ENCODE assay signal across 8 mouse cellular contexts in genomic region chr10:57531076-57531475, GRCm38 (mm10). TPM values are rescaled to one million over a fixed set of nuclear protein-coding genes. Genes with fewer than 3 reads are reported as not detected.
DNase-seq lines count a peak whose midpoint lies in the region; ATAC-seq lines count a peak whose summit lies in the region.

No protein-coding gene starts in this region.

- ATAC-seq in hindbrain, embryonic 16.5 days: no peak
- no peak for ATAC-seq in midbrain, embryonic 12.5 days (ENCODE audit: low FRiP score, low read depth)
- ATAC-seq in megakaryocyte progenitor cell, adult 5-6 weeks (replicated peaks; ENCODE audit: poor library complexity): no peak

- H3K4me1 ChIP-seq in hindbrain, embryonic 16.5 days (ENCODE audit: control insufficient read depth, insufficient read depth, low read depth, low read length): peaks cover 27% of the 10 kb centered on the region
- H3K4me1 ChIP-seq in midbrain, embryonic 12.5 days: peaks cover 25% of the 10 kb centered on the region

- H3K9me3 ChIP-seq in hindbrain, embryonic 16.5 days (ENCODE audit: control insufficient read depth, low read length): no peaks in the 10 kb centered on the region
- no peaks in the 10 kb centered on the region for H3K9me3 ChIP-seq in midbrain, embryonic 12.5 days

- H3K4me2 ChIP-seq in hindbrain, embryonic 16.5 days (ENCODE audit: low read length): peak overlapping the region; percentile 63
- H3K4me2 ChIP-seq in midbrain, embryonic 12.5 days (replicated peaks): peak overlapping the region; percentile 77

- intact Hi-C loops in heart, postnatal 25 days (cut with DNase I): no loop called here

- peak overlapping the region; percentile 95 for H3K4me3 ChIP-seq in hindbrain, embryonic 16.5 days (ENCODE audit: low read length)
- peak overlapping the region; percentile 95 for H3K4me3 ChIP-seq in midbrain, embryonic 12.5 days

- no peak overlapping the region for H3K27ac ChIP-seq in hindbrain, embryonic 16.5 days (ENCODE audit: low read depth, low read length)
- H3K27ac ChIP-seq in midbrain, embryonic 12.5 days (replicated peaks): no peak overlapping the region

- H3K27me3 ChIP-seq in hindbrain, embryonic 16.5 days (replicated peaks; ENCODE audit: control insufficient read depth, insufficient read depth, low read length): no peaks in the 10 kb centered on the region
- no peaks in the 10 kb centered on the region for H3K27me3 ChIP-seq in midbrain, embryonic 12.5 days

- H3K9ac ChIP-seq in hindbrain, embryonic 16.5 days (ENCODE audit: low read depth, low read length): 0 out of 2 replicates have a peak overlapping the region, but pooled peaks have one; percentile 18
- peak overlapping the region; percentile 90 for H3K9ac ChIP-seq in midbrain, embryonic 12.5 days (replicated peaks)

- peak; percentile 76 for DNase-seq in heart, adult 11 months
- no peak for DNase-seq in heart, postnatal 25 days (ENCODE audit: low spot score)
- DNase-seq in spleen, adult 12 weeks (ENCODE audit: low spot score): peak; percentile 7
- no peak for DNase-seq in spleen, adult 18-20 months
- no peak for DNase-seq in testis, postnatal 14 days (ENCODE audit: low spot score)

- H3K36me3 ChIP-seq in hindbrain, embryonic 16.5 days (ENCODE audit: control insufficient read depth, insufficient read depth, low read length): peaks cover 8% of the 10 kb centered on the region
- H3K36me3 ChIP-seq in midbrain, embryonic 12.5 days: peaks cover 16% of the 10 kb centered on the region

- 57% methylated on average over 2 of the region's 2 CpGs for WGBS in hindbrain, embryonic 16.5 days
- 77% methylated on average over 2 of the region's 2 CpGs for WGBS in midbrain, embryonic 12.5 days

RNA-seq across cellular contexts. Expression of gene Serinc1, which starts 1.3 kb away (rescaled TPM):
- 100 to 1,000 TPM; 237 to 296 TPM for total RNA-seq in heart, postnatal 25 days (2021)
- polyA plus RNA-seq in hindbrain, embryonic 16.5 days (2015; fragmentation: Nextera tagmentation; extraction: Ambion mirVana): 436 and 461 TPM in 2 replicates
- 252 and 261 TPM in 2 replicates for polyA plus RNA-seq in midbrain, embryonic 12.5 days (2016; fragmentation: Nextera tagmentation; extraction: Ambion mirVana)
- 75.7 and 80.8 TPM in 2 replicates for total RNA-seq in megakaryocyte progenitor cell, adult 5-6 weeks (2015)
- 55.1 and 71.1 TPM in 2 replicates for total RNA-seq in megakaryocyte progenitor cell, adult 5-6 weeks (2017)

RNA-seq across cellular contexts. Expression of gene Hsf2, which starts 44.9 kb away (rescaled TPM):
- total RNA-seq in heart, postnatal 25 days (2021): 10 to 100 TPM; 14.1 to 15.9 TPM
- polyA plus RNA-seq in hindbrain, embryonic 16.5 days (2015; fragmentation: Nextera tagmentation; extraction: Ambion mirVana): 35.6 and 43.2 TPM in 2 replicates
- 94.3 and 101 TPM in 2 replicates for polyA plus RNA-seq in midbrain, embryonic 12.5 days (2016; fragmentation: Nextera tagmentation; extraction: Ambion mirVana)
- 14.6 and 19.4 TPM in 2 replicates for total RNA-seq in megakaryocyte progenitor cell, adult 5-6 weeks (2015)
- total RNA-seq in megakaryocyte progenitor cell, adult 5-6 weeks (2017): 17.1 and 18.4 TPM in 2 replicates

Comparison
In these comparisons a context has a peak if more than half of its experiments do, and no peak if none do; other contexts are left out.
1. DNase-seq: peak in heart, adult 11 months (single experiment) and spleen, adult 12 weeks (single experiment); none in heart, postnatal 25 days (single experiment), spleen, adult 18-20 months (0 of 2) and testis, postnatal 14 days (single experiment).